Mouse (Mus musculus) CH12.LX (cell line): ENCODE measurements around the gene Crip2.

ENCODE experiments used
- CTCF ChIP-seq, 2 experiments: IDR thresholded peaks in 1 of 2; conservative IDR thresholded peaks in 1 of 2; 2 replicates each; pipeline ENCODE4 v1.5.1; 2011 to 2012; ENCODE audit warnings: low read depth in 2 of 2, low read length in 2 of 2, improper control_type of control experiment in 1 of 2, inconsistent platforms in 1 of 2, mild to moderate bottlenecking in 1 of 2, moderate library complexity in 1 of 2
- KAT2A ChIP-seq: IDR thresholded peaks from 2 replicates; pipeline ENCODE4 v1.6.1; 2012; ENCODE audit warnings: low read length, improper control_type of control experiment, inconsistent platforms; ENCODE audit not compliant: insufficient replicate concordance
- POLR2A ChIP-seq: IDR thresholded peaks from 2 replicates; pipeline ENCODE4 v1.6.1; 2011; ENCODE audit warnings: low read depth, mild to moderate bottlenecking, improper control_type of control experiment, low read length

DNA sequence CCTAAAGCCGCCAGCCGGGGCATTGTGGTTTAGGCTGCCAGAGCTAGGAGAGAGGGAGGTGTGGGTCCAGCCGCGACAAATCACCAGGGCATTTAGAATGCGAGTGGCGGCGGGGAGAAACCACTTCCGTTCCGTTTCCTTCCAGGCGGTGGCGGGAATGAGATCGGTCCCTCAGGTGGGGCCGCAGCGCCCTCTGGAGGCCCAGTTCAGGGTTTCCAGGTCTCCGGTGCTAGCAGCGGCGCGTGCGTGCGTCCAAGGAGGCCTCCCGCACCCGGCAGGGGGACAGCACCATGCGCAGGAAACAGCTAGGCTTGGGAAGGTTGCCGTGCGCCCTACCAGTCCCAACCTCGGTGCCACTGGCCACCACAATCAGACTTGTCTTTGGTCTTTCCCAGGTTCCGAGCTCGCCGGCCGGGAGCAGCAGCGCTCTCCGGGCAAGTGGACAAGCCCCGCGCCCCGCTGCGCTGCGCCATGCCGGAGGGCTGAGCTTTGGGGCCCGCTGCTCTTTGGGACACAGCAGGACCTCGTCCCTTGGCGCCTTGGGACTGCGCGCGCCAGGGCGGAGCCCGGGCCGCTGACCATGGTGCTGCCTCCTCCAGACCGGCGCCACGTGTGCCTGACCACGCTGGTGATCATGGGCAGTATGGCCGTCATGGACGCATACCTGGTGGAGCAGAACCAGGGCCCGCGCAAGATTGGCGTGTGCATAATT is 47.7 kb downstream of the Crip2 start:
- TF ChIP-seq CTCF (conservative IDR thresholded peaks at IDR 0.05 in 1 of 2, IDR thresholded peaks at IDR 0.05 in 1 of 2; ENCODE audit: low read depth in 2 of 2, low read length in 2 of 2) = no peak
- no peak for TF ChIP-seq POLR2A
- TF ChIP-seq KAT2A = no peak
